Comparison of ENCODE assay signal across 9 mouse cellular contexts in genomic region chr17:34911945-34912351, GRCm38 (mm10). TPM values are rescaled to one million over a fixed set of nuclear protein-coding genes. Genes with fewer than 3 reads are reported as not detected.
DNase-seq lines count a peak whose midpoint lies in the region; ATAC-seq and TF ChIP-seq lines count a peak whose summit lies in the region.
"Had no signal": no experiment of that assay in that cellular context is flagged by ENCODE, and none has a peak within 500 bp of the region (broad histone marks: within the 10 kb centered on the region; RNA-seq: fewer than 3 reads in every experiment).

No protein-coding gene starts in this region.

- 44% methylated on average over 5 of the region's 5 CpGs for WGBS in forebrain, postnatal 0 days
- WGBS in limb, embryonic 11.5 days, result 49% methylated on average over 5 of the region's 5 CpGs
- WGBS in midbrain, embryonic 13.5 days, result 43% methylated on average over 5 of the region's 5 CpGs

- no peaks in the 10 kb centered on the region for H3K27me3 ChIP-seq in forebrain, postnatal 0 days (ENCODE audit: insufficient read depth, low read length)
- H3K27me3 ChIP-seq in limb, embryonic 11.5 days (ENCODE audit: control insufficient read depth, insufficient read depth, low read length), result no peaks in the 10 kb centered on the region
- H3K27me3 ChIP-seq in midbrain, embryonic 13.5 days, result no peaks in the 10 kb centered on the region
- H3K27me3 ChIP-seq: limb, embryonic 15.5 days had no signal

- TF ChIP-seq CTCF in forebrain, postnatal 0 days (IDR thresholded peaks at IDR 0.05; ENCODE audit: low read depth), result peak; percentile 87

- H3K27ac ChIP-seq in forebrain, postnatal 0 days (ENCODE audit: low read depth, low read length), result no peak overlapping the region
- no peak overlapping the region for H3K27ac ChIP-seq in limb, embryonic 11.5 days (replicated peaks; ENCODE audit: low read depth, low read length)
- no peak overlapping the region for H3K27ac ChIP-seq in midbrain, embryonic 13.5 days
- H3K27ac ChIP-seq: limb, embryonic 15.5 days had no signal

- no peaks in the 10 kb centered on the region for H3K9me3 ChIP-seq in forebrain, postnatal 0 days (ENCODE audit: low read length)
- H3K9me3 ChIP-seq in limb, embryonic 11.5 days (ENCODE audit: control insufficient read depth, low read length), result no peaks in the 10 kb centered on the region
- no peaks in the 10 kb centered on the region for H3K9me3 ChIP-seq in midbrain, embryonic 13.5 days
- H3K9me3 ChIP-seq: limb, embryonic 15.5 days had no signal

- H3K36me3 ChIP-seq in forebrain, postnatal 0 days (ENCODE audit: insufficient read depth), result peaks cover 69% of the 10 kb centered on the region
- peaks cover 45% of the 10 kb centered on the region for H3K36me3 ChIP-seq in limb, embryonic 11.5 days (ENCODE audit: control insufficient read depth, insufficient read depth, low read length)
- H3K36me3 ChIP-seq in midbrain, embryonic 13.5 days, result peaks cover 72% of the 10 kb centered on the region

- no peak overlapping the region for H3K4me2 ChIP-seq in forebrain, postnatal 0 days (ENCODE audit: low read depth)
- H3K4me2 ChIP-seq in limb, embryonic 11.5 days (ENCODE audit: low read depth, severe bottlenecking), result no peak overlapping the region; the same call in 1 of the 2 replicates
- H3K4me2 ChIP-seq in midbrain, embryonic 13.5 days (replicated peaks), result no peak overlapping the region
- H3K4me2 ChIP-seq: limb, embryonic 15.5 days had no signal

- H3K4me1 ChIP-seq in forebrain, postnatal 0 days (ENCODE audit: insufficient read depth), result no peaks in the 10 kb centered on the region
- H3K4me1 ChIP-seq in limb, embryonic 11.5 days (ENCODE audit: control insufficient read depth, insufficient read depth, low read length), result no peaks in the 10 kb centered on the region
- H3K4me1 ChIP-seq in midbrain, embryonic 13.5 days (replicated peaks), result no peaks in the 10 kb centered on the region

- DNase-seq in adrenal gland, adult (ENCODE audit: inconsistent age in 2 of 2, low spot score in 1 of 2), result peak; percentile 76 to 91
- no peak for DNase-seq in adrenal gland, adult 8-10 months
- DNase-seq in cerebellum, adult 18-20 months, result peak; percentile 69 to 77
- peak; percentile 75 for DNase-seq in forebrain, postnatal 0 days
- peak; percentile 90 for DNase-seq in limb, embryonic 11.5 days (ENCODE audit: low spot score)
- DNase-seq in spleen, adult 18-20 months, result peak; percentile 72 to 89

- H3K9ac ChIP-seq in forebrain, postnatal 0 days, result no peak overlapping the region
- H3K9ac ChIP-seq in limb, embryonic 11.5 days (ENCODE audit: low read length), result no peak overlapping the region
- H3K9ac ChIP-seq in midbrain, embryonic 13.5 days (replicated peaks), result no peak overlapping the region
- H3K9ac ChIP-seq: limb, embryonic 15.5 days had no signal

- ATAC-seq in forebrain, postnatal 0 days, result peak; percentile 74
- ATAC-seq in inflammation-experienced regulatory T-cells, adult 6 months, result peak; percentile 93
- peak; percentile 28 for ATAC-seq in limb, embryonic 11.5 days (ENCODE audit: insufficient number of reproducible peaks, low FRiP score, low TSS enrichment, low read depth)
- peak; percentile 69 for ATAC-seq in midbrain, embryonic 13.5 days

- H3K4me3 ChIP-seq in forebrain, postnatal 0 days (ENCODE audit: low read depth, low read length), result no peak overlapping the region
- H3K4me3 ChIP-seq in limb, embryonic 11.5 days (ENCODE audit: low read depth, low read length), result no peak overlapping the region
- no peak overlapping the region for H3K4me3 ChIP-seq in midbrain, embryonic 13.5 days (replicated peaks)
- H3K4me3 ChIP-seq: limb, embryonic 15.5 days had no signal

RNA-seq across cellular contexts. Expression of gene Slc44a4, which starts 2.3 kb away (rescaled TPM):
- total RNA-seq in adrenal gland, adult 8-10 months (2022), result 1 to 10 TPM in 2 of 4 experiments, under 1 TPM in 2; 0.73 to 1.8 (median 1.1) TPM
- not detected in 2 replicates for total RNA-seq in forebrain, postnatal 0 days (2014; rRNA removed)
- polyA plus RNA-seq in forebrain, postnatal 0 days (2015; fragmentation: Nextera tagmentation; extraction: Ambion mirVana), result 0.06 TPM in 1 of 2 replicates, not detected in the other
- polyA plus RNA-seq in inflammation-experienced regulatory T-cells, adult 6 months (2017; shearing (Covaris generic)), result not detected
- 0.21 TPM in 1 of 2 replicates, not detected in the other for polyA plus RNA-seq in limb, embryonic 11.5 days (2014; fragmentation: Nextera tagmentation; extraction: Ambion mirVana)
- polyA plus RNA-seq in midbrain, embryonic 13.5 days (2015; fragmentation: Nextera tagmentation; extraction: Ambion mirVana), result 0.09 TPM in 1 of 2 replicates, not detected in the other

RNA-seq across cellular contexts. Expression of gene Ehmt2, which starts 13.7 kb away (rescaled TPM):
- total RNA-seq in adrenal gland, adult 8-10 months (2022), result 100 to 1,000 TPM; 148 to 179 (median 173) TPM
- 293 and 302 TPM in 2 replicates for total RNA-seq in forebrain, postnatal 0 days (2014; rRNA removed)
- polyA plus RNA-seq in forebrain, postnatal 0 days (2015; fragmentation: Nextera tagmentation; extraction: Ambion mirVana), result 45.5 and 61.8 TPM in 2 replicates
- 10 to 100 TPM; 27.1 to 32.6 (median 29.4) TPM for polyA plus RNA-seq in inflammation-experienced regulatory T-cells, adult 6 months (2017; shearing (Covaris generic))
- polyA plus RNA-seq in limb, embryonic 11.5 days (2014; fragmentation: Nextera tagmentation; extraction: Ambion mirVana), result 77.8 and 78.9 TPM in 2 replicates
- 105 and 114 TPM in 2 replicates for polyA plus RNA-seq in midbrain, embryonic 13.5 days (2015; fragmentation: Nextera tagmentation; extraction: Ambion mirVana)

RNA-seq across cellular contexts. Expression of gene C2, which starts 13.9 kb away (rescaled TPM):
- 100 to 1,000 TPM in 3 of 4 experiments, 10 to 100 TPM in 1; 86.8 to 164 (median 129) TPM for total RNA-seq in adrenal gland, adult 8-10 months (2022)
- total RNA-seq in forebrain, postnatal 0 days (2014; rRNA removed), result 2.6 and 6.1 TPM in 2 replicates
- 3.0 and 3.5 TPM in 2 replicates for polyA plus RNA-seq in forebrain, postnatal 0 days (2015; fragmentation: Nextera tagmentation; extraction: Ambion mirVana)
- polyA plus RNA-seq in inflammation-experienced regulatory T-cells, adult 6 months (2017; shearing (Covaris generic)), result 1 to 10 TPM in 1 of 3 experiments, not detected in 2; 1.4 TPM
- polyA plus RNA-seq in limb, embryonic 11.5 days (2014; fragmentation: Nextera tagmentation; extraction: Ambion mirVana), result 0.44 and 0.58 TPM in 2 replicates
- 1.2 and 2.1 TPM in 2 replicates for polyA plus RNA-seq in midbrain, embryonic 13.5 days (2015; fragmentation: Nextera tagmentation; extraction: Ambion mirVana)

RNA-seq across cellular contexts. Expression of gene Neu1, which starts 19.1 kb away (rescaled TPM):
- 10 to 100 TPM; 27.3 to 39.4 (median 28.1) TPM for total RNA-seq in adrenal gland, adult 8-10 months (2022)
- 36.7 and 36.8 TPM in 2 replicates for total RNA-seq in forebrain, postnatal 0 days (2014; rRNA removed)
- 33.5 and 34.5 TPM in 2 replicates for polyA plus RNA-seq in forebrain, postnatal 0 days (2015; fragmentation: Nextera tagmentation; extraction: Ambion mirVana)
- polyA plus RNA-seq in inflammation-experienced regulatory T-cells, adult 6 months (2017; shearing (Covaris generic)), result 10 to 100 TPM; 12.8 to 28.2 (median 27.6) TPM
- 10.3 and 12.8 TPM in 2 replicates for polyA plus RNA-seq in limb, embryonic 11.5 days (2014; fragmentation: Nextera tagmentation; extraction: Ambion mirVana)
- polyA plus RNA-seq in midbrain, embryonic 13.5 days (2015; fragmentation: Nextera tagmentation; extraction: Ambion mirVana), result 25.5 and 25.9 TPM in 2 replicates

RNA-seq across cellular contexts. Expression of gene Gm20547, which starts 30.1 kb away (rescaled TPM):
- under 1 TPM in 1 of 4 experiments, not detected in 3; 0.89 TPM for total RNA-seq in adrenal gland, adult 8-10 months (2022)
- total RNA-seq in forebrain, postnatal 0 days (2014; rRNA removed), result not detected in 2 replicates
- not detected in 2 replicates for polyA plus RNA-seq in forebrain, postnatal 0 days (2015; fragmentation: Nextera tagmentation; extraction: Ambion mirVana)
- polyA plus RNA-seq in inflammation-experienced regulatory T-cells, adult 6 months (2017; shearing (Covaris generic)), result under 1 TPM in 1 of 3 experiments, not detected in 2; 0.26 TPM
- polyA plus RNA-seq in limb, embryonic 11.5 days (2014; fragmentation: Nextera tagmentation; extraction: Ambion mirVana), result not detected in 2 replicates
- polyA plus RNA-seq in midbrain, embryonic 13.5 days (2015; fragmentation: Nextera tagmentation; extraction: Ambion mirVana), result 0.08 TPM in 1 of 2 replicates, not detected in the other
- polyA plus RNA-seq: limb, embryonic 15.5 days had no signal

Comparison
In these comparisons a context has a peak if more than half of its experiments do, and no peak if none do; other contexts are left out.
1. ATAC-seq: peak in every context shown above with its lines; median percentile 93 in inflammation-experienced regulatory T-cells, adult 6 months; 74 in forebrain, postnatal 0 days; 69 in midbrain, embryonic 13.5 days; 28 in limb, embryonic 11.5 days.